Mouse (Mus musculus) embryonic facial prominence, embryonic 10.5 days (tissue): ENCODE data around the gene Uvrag. TPM values are rescaled to one million over a fixed set of nuclear protein-coding genes. Genes with fewer than 3 reads are reported as not detected.

Experiments
- DNase-seq: peaks from one replicate; pipeline ENCODE4 v3.0.0-alpha.2; 2017; ENCODE audit warnings: low spot score
- H3K27ac ChIP-seq: fragments of 300-500 bp; sonication (generic); replicated peaks from 2 replicates; pipeline ENCODE4 v1.5.1; 2016; ENCODE audit warnings: mild to moderate bottlenecking
- H3K27me3 ChIP-seq: fragments of 300-500 bp; sonication (generic); replicated peaks from 2 replicates; pipeline ENCODE4 v1.6.1; 2016; ENCODE audit warnings: low read depth, mild to moderate bottlenecking; ENCODE audit not compliant: poor library complexity, severe bottlenecking
- H3K36me3 ChIP-seq: fragments of 300-500 bp; sonication (generic); replicated peaks from 2 replicates; pipeline ENCODE4 v1.6.1; 2016; ENCODE audit warnings: mild to moderate bottlenecking, moderate library complexity
- H3K4me1 ChIP-seq: fragments of 300-500 bp; sonication (generic); 2 replicates; pipeline ENCODE4 v1.6.1; 2016
- H3K4me3 ChIP-seq: fragments of 300-500 bp; sonication (generic); 2 replicates; pipeline ENCODE4 v1.5.1; 2016; ENCODE audit warnings: mild to moderate bottlenecking, moderate library complexity
- H3K9me3 ChIP-seq: fragments of 300-500 bp; sonication (generic); 2 replicates; pipeline ENCODE4 v1.6.1; 2016; ENCODE audit warnings: mild to moderate bottlenecking
- WGBS: fragments of 180-500 bp; shearing (Covaris S2); methylation state at CpG from one replicate; pipeline ENCODE4 v1.1.7; 2016; 5-methylcytosine and 5-hydroxymethylcytosine counted together
- polyA plus RNA-seq: library from polyadenylated mRNA; unstranded; fragments of >200 nt; fragmentation: Nextera tagmentation; extraction: Ambion mirVana; gene quantifications from 2 replicates; pipeline ENCODE4 v1.2.1, GENCODE M21; 2016

Uvrag gene
- polyA plus RNA-seq: 11.0 and 12.1 TPM in 2 replicates

DNA sequence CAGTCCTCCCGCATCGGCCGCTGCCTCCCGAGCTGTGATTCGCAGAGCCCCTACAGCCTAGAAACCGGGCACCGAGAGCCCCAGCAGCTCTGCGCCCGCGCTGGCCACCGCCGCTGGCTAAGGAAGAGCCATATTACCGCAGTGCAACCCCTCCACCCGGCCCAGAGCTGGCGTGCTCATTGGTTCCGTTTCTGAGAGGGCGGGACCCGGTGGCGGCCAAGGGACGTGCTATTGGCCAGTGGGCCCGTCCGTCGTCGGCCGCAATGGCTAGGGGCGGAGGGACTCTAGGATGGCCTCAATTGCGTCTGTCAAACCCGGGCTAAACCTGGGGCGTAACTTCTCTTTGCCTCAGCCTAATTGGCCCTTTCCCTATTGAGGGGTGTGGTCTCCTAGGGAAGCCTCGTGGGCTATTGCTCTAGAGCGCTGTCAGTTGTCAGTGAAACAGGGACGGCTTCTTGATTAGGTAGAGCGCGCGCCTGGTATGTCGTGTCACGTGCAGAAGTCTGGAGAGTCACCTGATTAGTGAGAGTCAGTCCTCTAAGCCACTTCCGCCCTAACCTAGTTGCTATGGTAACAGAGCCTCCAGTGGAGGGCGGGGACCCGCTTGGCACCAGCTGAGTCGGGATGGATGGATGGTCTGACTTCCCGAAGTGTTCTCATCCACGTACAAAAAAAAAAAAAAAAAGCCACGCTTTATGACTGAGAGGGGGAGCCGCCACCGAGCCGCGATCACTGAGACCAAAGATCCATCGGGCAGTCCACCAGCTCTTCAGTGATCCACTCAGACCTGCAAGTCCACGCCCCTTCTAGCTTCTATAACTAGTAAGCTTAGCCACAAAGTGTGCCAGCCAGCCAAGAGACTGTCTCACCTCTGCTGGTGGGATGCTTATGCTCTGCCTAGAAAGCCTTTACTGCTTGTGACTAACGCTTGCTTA lies at the start of gene Uvrag:
Gene Uvrag (minus strand): TSS at position 158 of the 935 bp plus-strand sequence.
- H3K36me3 ChIP-seq: no peaks in the 10 kb centered on the region
- H3K9me3 ChIP-seq: no peaks in the 10 kb centered on the region
- H3K4me1 ChIP-seq: peaks cover 45% of the 10 kb centered on the region
- H3K4me3 ChIP-seq: peak within 1 kb of the TSS; percentile 94
- H3K27me3 ChIP-seq: no peaks in the 10 kb centered on the region
- under 1% methylated on average over 51 of the region's 51 CpGs for WGBS
- peak; percentile 99 for DNase-seq
- peak within 1 kb of the TSS; percentile 88 for H3K27ac ChIP-seq

DNA sequence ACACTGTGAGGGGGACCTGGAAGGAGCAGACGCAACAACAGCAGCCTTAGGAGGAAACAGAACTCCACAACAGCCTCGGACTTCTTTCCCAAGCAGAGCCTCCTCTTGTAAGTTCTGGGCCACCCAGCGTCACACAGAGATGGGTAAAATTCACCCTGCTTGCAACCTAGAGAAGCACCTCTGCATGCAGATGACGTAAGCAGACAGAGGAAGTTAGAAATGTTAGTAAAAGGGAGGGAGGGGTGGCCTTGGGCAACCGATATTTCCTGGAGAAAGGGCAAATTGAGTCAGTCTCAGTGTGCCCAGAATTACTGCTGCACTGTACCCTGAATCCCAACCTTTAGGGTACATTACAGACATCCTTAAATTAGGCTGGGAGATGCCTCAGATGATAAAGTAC lies 48.9 kb upstream of the Uvrag start:
- Histone ChIP-seq H3K4me3 (no peak overlapping the region), H3K9me3 (no peaks in the 10 kb centered on the region), H3K27ac (no peak overlapping the region), H3K36me3 (no peaks in the 10 kb centered on the region), H3K4me1 (0 out of 2 replicates have a peak, but pooled peaks cover 3% of the 10 kb centered on the region), H3K27me3 (0 out of 2 replicates have a peak, but pooled peaks cover 5% of the 10 kb centered on the region)
- 80% methylated on average over 5 of the region's 5 CpGs for WGBS
- DNase-seq: no peak

DNA sequence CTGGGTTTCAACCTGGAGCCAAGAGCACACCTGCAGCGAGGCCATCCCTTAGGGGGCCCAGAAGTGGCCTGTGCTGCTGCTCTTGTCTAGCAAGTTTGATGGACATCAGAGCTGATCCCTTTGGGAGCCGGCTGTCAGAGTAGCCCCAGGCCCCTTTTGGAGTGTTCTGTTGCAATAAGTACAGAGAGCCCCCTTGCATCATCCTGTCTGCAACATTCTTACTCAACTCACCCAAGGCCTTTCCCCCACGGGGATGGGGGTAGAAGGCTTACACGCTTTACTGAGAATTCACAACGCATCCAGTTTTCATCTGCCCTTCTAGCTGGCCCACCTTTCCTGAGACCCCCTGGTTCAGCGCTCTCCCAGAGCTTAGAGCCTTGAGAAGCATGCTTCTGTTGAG lies 47.7 kb upstream of the Uvrag start:
- DNase-seq: no peak
- H3K27ac ChIP-seq: no peak overlapping the region
- WGBS: 77% methylated on average over 6 of the region's 6 CpGs
- peaks cover 7% of the 10 kb centered on the region; the same call in 1 of the 2 replicates for H3K4me1 ChIP-seq
- no peaks in the 10 kb centered on the region for H3K36me3 ChIP-seq
- no peak overlapping the region for H3K4me3 ChIP-seq
- no peaks in the 10 kb centered on the region for H3K9me3 ChIP-seq
- peaks cover 12% of the 10 kb centered on the region for H3K27me3 ChIP-seq

- H3K4me3 ChIP-seq: no peak overlapping the region
- H3K27ac ChIP-seq: no peak overlapping the region
- H3K27me3 ChIP-seq: peaks cover 15% of the 10 kb centered on the region
- peaks cover 18% of the 10 kb centered on the region for H3K4me1 ChIP-seq
- no peaks in the 10 kb centered on the region for H3K36me3 ChIP-seq
- no peak for DNase-seq
- no peaks in the 10 kb centered on the region for H3K9me3 ChIP-seq
- 85% methylated on average over 5 of the region's 5 CpGs for WGBS
Observed at GRCm38 (mm10) chr7:99187451-99187850, 46.5 kb upstream of the Uvrag start.

DNA sequence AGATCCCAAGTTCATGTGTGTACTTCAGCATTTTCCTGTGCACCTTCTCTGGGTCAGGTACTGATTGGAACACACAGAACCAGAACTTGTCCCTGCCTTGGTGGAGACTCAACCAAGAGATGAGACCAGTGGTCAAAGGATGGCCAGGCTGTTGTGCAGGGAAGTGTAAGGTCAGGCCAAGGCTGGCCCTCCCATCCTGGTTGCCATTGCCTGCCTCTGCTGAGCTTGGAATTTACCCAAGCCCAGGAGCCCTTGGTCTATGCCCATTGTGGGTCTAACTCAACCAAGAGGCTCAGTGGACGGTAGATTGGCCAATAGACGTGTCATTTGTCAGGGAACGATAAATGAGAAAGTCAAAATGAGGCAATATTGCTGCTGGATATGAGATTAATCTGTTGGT lies 44.5 kb upstream of the Uvrag start:
- no peaks in the 10 kb centered on the region for H3K36me3 ChIP-seq
- H3K27me3 ChIP-seq: peaks cover 29% of the 10 kb centered on the region
- no peak for DNase-seq
- H3K27ac ChIP-seq: no peak overlapping the region
- H3K9me3 ChIP-seq: no peaks in the 10 kb centered on the region
- 84% methylated on average over 3 of the region's 3 CpGs for WGBS
- peaks cover 29% of the 10 kb centered on the region for H3K4me1 ChIP-seq
- H3K4me3 ChIP-seq: no peak overlapping the region

DNA sequence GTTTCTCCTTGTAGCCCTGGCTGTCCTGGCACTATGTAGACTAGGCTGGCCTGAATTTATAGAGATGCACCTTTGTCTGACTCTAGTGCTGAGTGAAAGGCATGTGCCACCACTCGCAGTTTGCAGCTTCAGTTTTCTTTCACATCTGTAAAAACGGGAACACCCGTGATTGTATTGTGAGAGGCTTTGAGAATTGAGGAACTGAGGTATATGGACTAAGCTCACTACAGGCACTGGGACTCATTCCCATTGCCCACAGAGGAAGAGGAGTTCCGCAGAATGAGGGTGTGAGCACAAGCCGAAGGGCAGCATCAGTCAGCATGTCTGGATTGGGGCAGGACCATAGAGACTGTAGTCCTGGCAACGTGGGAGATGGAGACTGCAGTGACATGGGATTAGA lies 42.8 kb upstream of the Uvrag start:
- peaks cover 29% of the 10 kb centered on the region for H3K27me3 ChIP-seq
- no peak overlapping the region for H3K27ac ChIP-seq
- peaks cover 29% of the 10 kb centered on the region for H3K4me1 ChIP-seq
- H3K36me3 ChIP-seq: no peaks in the 10 kb centered on the region
- 74% methylated on average over 6 of the region's 6 CpGs for WGBS
- H3K9me3 ChIP-seq: no peaks in the 10 kb centered on the region
- no peak for DNase-seq
- peak overlapping the region; percentile 78; the same call in 1 of the 2 replicates for H3K4me3 ChIP-seq

DNA sequence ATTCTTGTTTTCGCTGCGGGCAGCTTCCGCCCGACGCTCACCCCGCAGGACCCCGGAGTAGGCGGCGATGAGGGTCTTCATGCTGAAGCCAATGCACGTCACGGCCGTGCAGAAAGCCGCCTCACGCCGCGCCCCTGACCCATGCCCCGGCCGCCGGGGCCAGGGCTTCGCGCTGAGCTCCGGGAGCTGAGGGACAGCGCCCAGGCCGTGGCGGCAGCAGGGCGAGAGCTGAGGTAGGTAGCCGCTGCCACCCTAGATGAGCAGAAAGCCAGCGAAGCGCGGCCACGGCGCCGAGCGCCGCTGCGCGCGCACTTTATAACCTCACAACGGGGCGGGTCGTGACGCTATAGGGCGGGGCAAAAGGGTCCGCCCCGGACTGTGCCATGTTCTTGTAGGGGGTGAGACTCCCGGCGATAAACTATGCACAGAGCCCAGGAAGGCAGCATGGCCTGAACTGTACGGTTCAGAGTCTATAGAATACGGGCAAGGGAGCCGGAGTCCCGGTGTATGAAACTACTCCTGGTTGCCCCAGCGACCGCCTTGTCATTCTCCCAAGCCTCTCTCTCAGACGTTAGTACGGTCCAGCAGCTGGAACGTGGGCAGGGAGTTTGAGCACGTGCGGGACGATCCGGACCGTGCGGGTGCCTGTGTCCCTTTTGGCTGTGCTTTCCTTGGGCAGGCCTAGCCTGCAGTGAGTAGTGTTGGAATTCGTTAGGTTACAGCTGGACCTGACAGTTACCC lies 41.7 kb upstream of the Uvrag start, which contains the start of gene Dgat2:
Gene Dgat2 (minus strand): TSS at position 288 of the 741 bp plus-strand sequence.
- peak within 1 kb of the TSS; percentile 78 for H3K4me3 ChIP-seq
- DNase-seq: peak; percentile 94
- peaks cover 29% of the 10 kb centered on the region for H3K27me3 ChIP-seq
- H3K4me1 ChIP-seq: peaks cover 30% of the 10 kb centered on the region
- 0% methylated on average over 63 of the region's 63 CpGs for WGBS
- no peaks in the 10 kb centered on the region for H3K9me3 ChIP-seq
- H3K36me3 ChIP-seq: no peaks in the 10 kb centered on the region
- peak within 1 kb of the TSS; percentile 96 for H3K27ac ChIP-seq

DNA sequence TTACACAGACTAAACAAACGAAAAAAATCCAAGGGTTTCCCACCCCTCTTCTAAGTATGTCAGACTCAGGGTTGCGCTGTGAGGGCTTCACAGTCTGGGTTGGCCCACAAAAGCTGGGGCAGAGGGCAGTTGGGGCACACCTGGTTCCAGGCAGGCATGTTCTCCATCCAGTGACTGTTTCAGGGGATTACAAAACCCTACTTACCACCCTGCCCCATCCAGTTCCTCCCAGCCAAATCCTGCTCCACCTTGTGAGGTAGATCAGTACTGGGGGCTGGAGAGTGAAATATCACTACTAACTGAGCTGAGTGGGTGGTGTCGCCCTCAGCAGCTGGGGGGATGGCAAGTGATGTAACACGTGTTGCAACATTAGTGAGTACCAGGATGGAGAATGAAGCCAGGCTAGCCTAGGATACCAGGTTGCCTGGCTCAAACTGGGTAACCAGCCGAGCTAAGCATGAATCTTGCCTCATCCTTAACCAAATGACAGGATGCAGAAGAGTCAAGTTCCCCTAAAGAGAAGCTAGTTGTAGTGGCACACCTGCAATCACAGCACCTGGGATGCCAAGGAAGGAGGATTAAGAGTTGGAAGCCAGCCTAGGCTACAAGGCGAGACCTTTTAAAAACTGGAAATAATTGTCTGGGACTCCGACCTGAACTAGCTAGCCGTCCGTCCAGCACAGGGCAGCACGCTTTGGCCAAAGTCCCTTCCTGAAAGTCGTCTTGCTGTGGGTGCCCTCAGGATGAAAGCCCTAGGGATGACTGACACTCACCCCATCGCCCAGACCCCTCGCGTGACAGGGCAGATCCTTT lies 40.9 kb upstream of the Uvrag start:
- Histone ChIP-seq H3K27ac (peak overlapping the region; percentile 96), H3K4me1 (peaks cover 34% of the 10 kb centered on the region), H3K27me3 (peaks cover 24% of the 10 kb centered on the region), H3K36me3 (no peaks in the 10 kb centered on the region), H3K4me3 (peak overlapping the region; percentile 78), H3K9me3 (no peaks in the 10 kb centered on the region)
- 24% methylated on average over 14 of the region's 14 CpGs for WGBS
- peak; percentile 23 for DNase-seq

DNA sequence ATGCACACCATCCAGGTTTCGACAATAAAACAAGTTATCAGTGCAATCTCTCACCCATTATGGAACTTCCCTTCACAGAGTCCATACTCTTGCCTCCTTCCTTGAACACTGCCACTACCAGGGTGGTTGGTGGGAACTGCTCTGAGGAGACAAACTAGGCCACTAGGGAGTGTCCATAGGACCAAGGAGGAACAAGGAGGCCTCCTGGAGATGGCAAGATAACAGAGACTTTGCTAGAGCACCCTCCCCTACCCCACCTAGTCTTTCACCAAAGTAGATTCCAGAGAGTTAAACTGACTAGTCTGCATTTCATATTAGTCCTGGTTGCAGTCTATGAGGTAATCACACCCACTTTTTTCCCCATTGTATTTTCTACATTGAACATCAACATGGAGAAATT lies 39.2 kb upstream of the Uvrag start:
- DNase-seq: no peak
- Histone ChIP-seq H3K9me3 (no peaks in the 10 kb centered on the region), H3K27me3 (peaks cover 24% of the 10 kb centered on the region), H3K27ac (no peak overlapping the region), H3K4me3 (no peak overlapping the region), H3K4me1 (peaks cover 34% of the 10 kb centered on the region), H3K36me3 (no peaks in the 10 kb centered on the region)
- 86% methylated on average over 1 of the region's 1 CpGs for WGBS

GRCm38 (mm10) chr7:99179271-99179670 lies 38.3 kb upstream of the Uvrag start:
- WGBS: 91% methylated on average over 9 of the region's 9 CpGs
- Histone ChIP-seq H3K27me3 (peaks cover 23% of the 10 kb centered on the region), H3K27ac (no peak overlapping the region), H3K4me3 (no peak overlapping the region), H3K36me3 (no peaks in the 10 kb centered on the region), H3K9me3 (no peaks in the 10 kb centered on the region), H3K4me1 (peaks cover 34% of the 10 kb centered on the region)
- DNase-seq: no peak

GRCm38 (mm10) chr7:99177386-99177785 lies 36.4 kb upstream of the Uvrag start:
- WGBS: 85% methylated on average over 5 of the region's 5 CpGs
- H3K36me3 ChIP-seq: no peaks in the 10 kb centered on the region
- H3K9me3 ChIP-seq: no peaks in the 10 kb centered on the region
- H3K4me3 ChIP-seq: no peak overlapping the region
- H3K27me3 ChIP-seq: peaks cover 14% of the 10 kb centered on the region
- peaks cover 18% of the 10 kb centered on the region for H3K4me1 ChIP-seq
- no peak for DNase-seq
- no peak overlapping the region for H3K27ac ChIP-seq

DNA sequence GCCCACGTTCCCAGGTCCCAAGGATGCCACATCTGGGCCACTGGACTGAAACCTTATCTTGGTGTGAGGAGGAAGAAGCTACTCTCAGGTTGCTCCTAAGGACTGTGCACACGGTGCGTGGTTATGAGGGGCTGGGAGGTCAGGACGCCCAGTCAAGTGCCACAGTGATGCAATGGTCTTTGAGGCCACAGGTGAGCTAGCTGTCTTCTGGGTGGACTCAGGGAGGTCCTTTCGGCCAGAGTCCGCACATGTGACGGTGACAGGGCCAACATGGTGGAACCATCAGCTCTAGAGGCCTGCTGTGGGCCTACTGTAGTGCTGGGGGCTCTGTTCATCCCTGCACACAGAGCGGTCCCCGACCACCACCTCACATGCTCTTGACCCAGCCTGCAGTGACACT lies 34.7 kb upstream of the Uvrag start:
- Histone ChIP-seq H3K9me3 (no peaks in the 10 kb centered on the region), H3K36me3 (no peaks in the 10 kb centered on the region)

More for the DNA sequence above, 34.7 kb upstream of the Uvrag start:
- H3K27me3 ChIP-seq: peaks cover 2% of the 10 kb centered on the region
- no peak overlapping the region for H3K4me3 ChIP-seq
- no peak overlapping the region for H3K27ac ChIP-seq
- H3K4me1 ChIP-seq: peaks cover 17% of the 10 kb centered on the region
- WGBS: 93% methylated on average over 9 of the region's 9 CpGs
- DNase-seq: no peak
